Mouse (Mus musculus): ENCODE measurements around the gene Tescl. TPM values are rescaled to one million over a fixed set of nuclear protein-coding genes. Genes with fewer than 3 reads are reported as not detected.

Gene Tescl
- total RNA-seq, 2 experiments from 2014 or later, result not detected

Small RNA genes lying within 50 kb of the gene (microRNA-seq; reads per million reads assigned to microRNA genes)
- gene Gm27592, result not detected

Other genes starting within 250 kb of the Tescl start
- 1 to 10 TPM; 3.2 to 4.2 TPM for gene Zfp112, start 221.6 kb downstream of the Tescl start, total RNA-seq (2021)
- 1 to 10 TPM; 5.1 to 5.5 TPM for gene Zfp235, start 199.8 kb downstream of the Tescl start, total RNA-seq (2021)
- gene Zfp114, start 158.9 kb downstream of the Tescl start, total RNA-seq (2021), result under 1 TPM; 0.14 to 0.44 TPM
- 1 to 10 TPM; 3.6 to 4.0 TPM for gene Zfp111, start 122.5 kb downstream of the Tescl start, total RNA-seq (2021)
- 1 to 10 TPM; 1.7 to 2.1 TPM for gene Zfp109, start 96.4 kb downstream of the Tescl start, total RNA-seq (2021)
- gene Zfp108, start 79.1 kb downstream of the Tescl start, total RNA-seq (2021), result 1 to 10 TPM; 1.7 to 1.8 TPM
- 1 to 10 TPM; 3.2 to 3.7 TPM for gene Zfp93, start 63.5 kb downstream of the Tescl start, total RNA-seq (2021)
- 1 to 10 TPM; 3.1 to 4.5 TPM for gene Zfp61, start 32.7 kb downstream of the Tescl start, total RNA-seq (2021)
- gene Zfp94, start 17.3 kb downstream of the Tescl start, total RNA-seq (2021), result 1 to 10 TPM; 1.8 to 2.5 TPM
- not detected for gene Lypd5, start 15.3 kb upstream of the Tescl start, total RNA-seq (2021)
- gene Kcnn4, start 36.3 kb upstream of the Tescl start, total RNA-seq (2021), result under 1 TPM; 0.70 to 0.81 TPM
- 1 to 10 TPM; 7.6 TPM for gene Smg9, start 65.7 kb upstream of the Tescl start, total RNA-seq (2021)
- gene Irgc1, start 118.4 kb upstream of the Tescl start, total RNA-seq (2021), result not detected
- 1 to 10 TPM; 2.1 to 2.2 TPM for gene Plaur, start 128.5 kb upstream of the Tescl start, total RNA-seq (2021)
- gene Cadm4, start 148.1 kb upstream of the Tescl start, total RNA-seq (2021), result 10 to 100 TPM; 13.1 to 13.9 TPM
- 10 to 100 TPM; 15.1 to 15.6 TPM for gene Zfp428, start 173.1 kb upstream of the Tescl start, total RNA-seq (2021)
- not detected for gene AC161166.1, start 178.5 kb upstream of the Tescl start, total RNA-seq (2021)
- gene Irgq, start 196.8 kb upstream of the Tescl start, total RNA-seq (2021), result 10 to 100 TPM; 15.7 to 18.2 TPM
- gene Pinlyp, start 212.2 kb upstream of the Tescl start, total RNA-seq (2021), result not detected
- gene Xrcc1, start 212.4 kb upstream of the Tescl start, total RNA-seq (2021), result 10 to 100 TPM; 27.8 to 27.9 TPM